Mouse (Mus musculus) induced T-regulatory cell, adult 2 months (primary cell): ENCODE results near the gene Abcc3.
A peak's percentile ranks its signal among the peaks of the same experiment; 100 is the strongest.

ENCODE experiments used
- DNase-seq: peaks from one replicate; pipeline ENCODE4 v3.0.0-alpha.2; 2012; ENCODE audit warnings: low read depth

Gene Abcc3

DNA sequence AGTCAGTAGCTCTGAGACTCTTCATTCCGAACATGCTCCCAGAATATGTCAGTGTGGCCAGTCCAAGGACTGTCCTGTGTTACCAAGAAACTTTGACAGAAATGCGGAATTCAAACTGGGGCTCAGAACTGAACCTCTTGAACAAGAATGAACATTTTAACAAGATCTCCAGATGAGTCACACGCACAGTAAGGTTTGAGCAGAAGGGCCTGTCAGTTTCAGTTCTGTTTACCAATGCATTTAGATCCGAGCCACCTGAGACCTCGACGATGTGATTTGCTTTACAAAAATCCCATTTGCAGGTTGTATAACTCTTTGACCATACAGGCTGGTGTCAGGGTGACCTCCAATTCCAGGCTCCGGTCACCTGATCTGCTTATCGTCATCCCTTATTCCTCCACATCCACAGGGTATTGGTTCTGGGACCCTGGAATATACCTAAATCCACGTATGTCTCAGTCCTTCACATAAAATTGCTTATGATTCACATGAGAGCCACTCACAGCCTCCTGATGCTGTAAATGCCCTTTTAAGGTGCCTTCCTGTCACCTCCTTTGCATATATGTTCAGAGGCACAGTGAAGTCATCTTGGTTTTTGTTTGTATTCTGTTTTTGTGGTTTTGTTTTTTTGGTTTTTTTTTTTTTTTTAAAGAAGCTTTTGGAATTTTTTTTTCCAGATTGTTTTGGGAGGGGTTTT lies 37.1 kb downstream of the Abcc3 start:
- peak; percentile 56 for DNase-seq

DNA sequence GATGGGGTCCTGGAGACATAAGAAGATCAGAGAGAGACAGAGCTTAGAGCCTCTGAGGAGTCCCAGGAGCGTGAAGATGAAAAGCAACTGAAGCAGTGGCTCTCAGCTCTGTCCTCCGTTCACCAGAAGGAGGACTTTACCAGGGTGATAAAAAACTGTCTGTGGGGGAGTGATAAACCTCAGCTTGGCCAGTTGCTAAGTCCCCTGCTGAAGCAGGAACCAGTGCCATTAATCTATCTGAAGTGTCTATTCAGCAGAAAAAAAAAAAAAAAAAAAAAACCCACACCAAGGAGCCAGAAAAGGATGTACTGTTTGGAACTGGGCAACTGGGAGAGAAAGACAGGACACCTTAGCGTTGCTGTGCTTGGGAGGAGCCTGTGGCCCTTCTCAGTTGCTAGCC lies 41.7 kb downstream of the Abcc3 start:
- DNase-seq: no peak

DNA sequence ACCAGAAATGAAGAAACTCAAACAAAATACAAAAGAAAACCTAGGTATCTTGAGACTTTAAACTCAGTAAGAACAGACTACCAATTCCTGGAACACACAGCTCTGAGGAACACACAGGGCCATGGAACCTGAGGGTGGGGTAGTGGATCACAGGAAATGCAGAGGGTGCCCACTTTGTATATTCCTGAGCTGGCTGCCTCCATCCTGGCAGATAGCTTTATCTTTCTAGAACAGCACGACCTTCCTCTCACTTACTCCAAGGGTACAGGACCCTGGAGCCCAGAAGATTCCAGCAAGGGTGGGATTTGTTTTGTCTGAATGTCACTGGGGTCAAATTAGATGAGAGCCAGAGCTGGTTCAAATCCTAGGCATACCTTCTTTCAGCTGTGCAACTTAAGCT lies 42.5 kb downstream of the Abcc3 start:
- DNase-seq: no peak

DNA sequence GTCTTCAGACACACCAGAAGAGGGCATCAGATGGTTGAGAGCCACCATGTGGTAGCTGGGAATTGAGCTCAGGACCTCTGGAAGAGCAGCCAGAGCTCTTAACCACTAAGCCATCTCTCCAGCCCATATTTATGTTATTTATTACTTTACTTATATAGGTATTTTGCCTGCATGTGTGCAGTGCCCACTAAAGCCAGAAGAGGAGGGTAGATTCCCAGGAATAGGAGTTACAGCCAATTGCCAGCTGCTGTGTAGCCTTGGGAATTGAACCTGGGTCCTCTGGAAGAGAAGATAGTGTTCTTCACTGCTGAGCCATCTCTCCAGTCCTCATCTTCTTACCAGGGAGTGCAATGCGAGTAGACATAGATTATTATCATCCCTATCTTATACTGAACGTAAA lies 43.0 kb downstream of the Abcc3 start:
- no peak for DNase-seq

DNA sequence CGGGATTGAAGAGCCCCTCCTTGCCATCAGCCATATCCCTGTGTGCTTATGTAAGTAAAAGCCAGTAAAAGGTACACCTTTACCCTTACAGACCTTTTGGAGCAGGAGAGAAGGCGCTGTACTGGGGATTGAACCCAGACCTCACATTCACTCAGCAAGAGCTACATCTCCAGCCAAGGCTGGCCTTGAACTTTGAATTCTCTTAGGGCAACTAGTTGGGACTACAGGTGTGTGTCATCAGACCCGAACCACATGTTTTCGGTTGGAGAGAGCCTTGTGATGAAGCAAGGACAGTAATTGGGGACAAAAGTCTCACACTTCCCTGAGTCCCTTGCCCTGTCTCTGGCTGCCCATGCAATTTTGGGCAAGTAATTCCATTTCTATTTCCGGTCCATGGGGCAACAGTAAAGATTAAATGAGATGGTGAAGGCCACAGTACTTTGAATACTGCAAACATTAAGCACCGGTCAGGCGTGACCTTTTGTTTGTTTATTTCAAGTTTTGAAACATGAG lies 45.7 kb downstream of the Abcc3 start:
- DNase-seq: no peak

DNA sequence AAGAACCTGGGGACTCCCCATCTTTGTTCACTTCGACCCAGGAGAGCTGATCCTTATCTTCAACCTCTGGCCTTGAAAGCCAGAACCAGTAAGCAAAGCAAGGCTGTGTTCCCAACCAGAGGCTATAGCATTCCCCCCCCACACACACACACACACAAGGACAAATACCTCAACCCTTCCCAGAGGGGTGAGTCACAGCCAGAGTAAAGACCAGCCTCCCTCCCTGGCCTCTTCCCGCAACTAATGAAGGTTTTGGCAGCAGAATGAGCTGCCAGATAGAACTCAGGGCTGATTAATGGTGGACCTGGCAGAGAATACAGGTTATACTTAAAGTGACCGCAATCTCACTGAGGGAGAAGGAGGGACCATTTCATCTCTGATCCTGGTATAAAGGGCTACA lies 46.2 kb downstream of the Abcc3 start:
- DNase-seq: no peak

DNA sequence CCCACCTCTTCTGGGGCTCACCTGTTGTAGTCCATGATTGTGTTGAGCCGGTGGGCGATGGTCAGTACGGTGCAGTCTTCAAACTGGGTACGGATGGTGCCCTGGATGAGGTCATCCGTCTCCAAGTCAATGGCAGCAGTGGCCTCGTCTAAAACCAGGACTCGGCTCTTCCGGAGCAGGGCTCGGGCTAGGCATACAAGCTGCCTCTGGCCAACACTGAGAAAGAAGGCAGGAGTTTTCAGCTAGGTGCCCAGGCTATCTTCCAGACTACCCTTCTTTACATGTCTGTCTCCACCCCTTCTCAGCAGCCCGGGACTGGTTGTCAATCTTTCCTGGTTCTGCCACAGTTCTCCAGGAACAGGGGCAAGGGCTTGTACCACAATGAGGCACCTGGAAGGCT lies 46.9 kb downstream of the Abcc3 start:
- DNase-seq: no peak

DNA sequence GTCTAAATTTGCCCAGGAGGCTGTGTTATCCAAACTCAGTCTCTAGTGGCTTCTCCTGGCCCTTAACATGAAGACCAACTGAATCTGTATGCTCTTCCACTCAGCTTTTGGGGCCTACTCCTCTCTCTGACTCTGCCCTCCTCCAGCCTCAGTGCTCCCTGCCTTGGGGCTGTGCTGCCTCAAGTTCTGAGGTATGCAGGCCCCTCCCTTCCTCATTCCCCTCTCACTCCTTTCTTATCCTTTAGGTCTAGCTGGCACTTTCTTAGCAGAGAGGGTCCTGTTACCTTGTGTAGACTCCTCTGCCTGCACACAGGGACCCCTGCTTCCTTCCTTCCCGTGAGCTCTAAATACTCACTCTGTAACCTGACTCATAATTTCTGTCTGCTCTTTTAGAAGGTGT lies 48.3 kb downstream of the Abcc3 start:
- no peak for DNase-seq

DNA sequence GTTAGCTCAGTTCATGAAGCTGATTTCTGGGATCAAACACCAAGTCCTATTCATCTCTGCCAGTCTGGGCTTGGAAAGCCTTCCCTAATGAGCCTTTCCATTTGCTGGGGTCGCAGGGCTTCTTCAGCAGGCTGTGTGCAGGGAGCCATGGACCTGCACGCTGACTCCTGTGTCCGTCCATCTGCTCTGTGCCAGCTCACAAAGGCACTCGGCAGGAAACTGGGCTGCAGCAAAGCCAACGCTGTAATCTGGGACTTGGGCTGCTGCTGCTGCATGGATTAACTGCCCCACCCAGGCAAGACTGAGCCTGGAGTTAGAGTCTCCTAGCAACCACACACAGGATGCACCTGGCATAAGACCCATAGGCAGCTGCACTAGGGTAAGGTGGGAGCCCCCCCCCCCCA lies 48.8 kb downstream of the Abcc3 start:
- no peak for DNase-seq

DNA sequence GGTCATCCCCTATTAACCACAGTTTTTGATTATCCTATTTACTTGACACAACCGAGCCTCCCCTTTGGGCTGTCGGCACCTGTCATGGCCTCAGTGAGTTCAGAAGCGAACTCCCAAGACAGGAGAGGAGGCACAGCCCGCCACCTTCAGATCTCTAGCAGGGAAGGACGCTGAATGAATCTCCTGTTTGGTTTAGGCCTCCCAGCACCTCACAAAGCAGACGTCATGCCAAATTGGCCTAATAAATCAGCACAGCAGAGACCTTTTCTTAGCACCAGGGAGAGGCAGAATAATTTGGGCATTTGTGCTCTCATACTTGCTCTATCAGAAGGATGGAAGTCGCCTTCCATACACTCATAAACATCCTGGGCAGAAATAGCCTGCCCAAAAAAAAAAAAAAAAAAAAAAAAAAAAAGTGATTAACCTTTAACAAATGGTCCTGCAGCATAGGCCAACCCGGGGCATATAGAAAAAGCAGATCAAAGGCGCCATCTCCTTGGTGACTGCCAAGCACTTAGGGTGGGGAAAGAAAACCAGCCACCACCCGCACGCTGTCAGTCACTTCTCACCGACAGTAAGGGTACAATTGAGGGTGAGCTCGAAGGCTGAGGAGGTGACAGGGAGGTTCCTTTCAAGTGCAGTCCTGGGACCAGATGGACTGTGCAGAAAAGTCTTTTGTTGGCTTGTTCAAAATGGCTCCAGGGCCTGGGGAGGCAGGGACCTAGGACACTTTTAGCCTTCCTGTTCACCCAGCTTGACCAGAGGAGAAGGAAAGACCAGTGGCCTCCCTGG lies 50.5 kb downstream of the Abcc3 start:
- DNase-seq: no peak

DNA sequence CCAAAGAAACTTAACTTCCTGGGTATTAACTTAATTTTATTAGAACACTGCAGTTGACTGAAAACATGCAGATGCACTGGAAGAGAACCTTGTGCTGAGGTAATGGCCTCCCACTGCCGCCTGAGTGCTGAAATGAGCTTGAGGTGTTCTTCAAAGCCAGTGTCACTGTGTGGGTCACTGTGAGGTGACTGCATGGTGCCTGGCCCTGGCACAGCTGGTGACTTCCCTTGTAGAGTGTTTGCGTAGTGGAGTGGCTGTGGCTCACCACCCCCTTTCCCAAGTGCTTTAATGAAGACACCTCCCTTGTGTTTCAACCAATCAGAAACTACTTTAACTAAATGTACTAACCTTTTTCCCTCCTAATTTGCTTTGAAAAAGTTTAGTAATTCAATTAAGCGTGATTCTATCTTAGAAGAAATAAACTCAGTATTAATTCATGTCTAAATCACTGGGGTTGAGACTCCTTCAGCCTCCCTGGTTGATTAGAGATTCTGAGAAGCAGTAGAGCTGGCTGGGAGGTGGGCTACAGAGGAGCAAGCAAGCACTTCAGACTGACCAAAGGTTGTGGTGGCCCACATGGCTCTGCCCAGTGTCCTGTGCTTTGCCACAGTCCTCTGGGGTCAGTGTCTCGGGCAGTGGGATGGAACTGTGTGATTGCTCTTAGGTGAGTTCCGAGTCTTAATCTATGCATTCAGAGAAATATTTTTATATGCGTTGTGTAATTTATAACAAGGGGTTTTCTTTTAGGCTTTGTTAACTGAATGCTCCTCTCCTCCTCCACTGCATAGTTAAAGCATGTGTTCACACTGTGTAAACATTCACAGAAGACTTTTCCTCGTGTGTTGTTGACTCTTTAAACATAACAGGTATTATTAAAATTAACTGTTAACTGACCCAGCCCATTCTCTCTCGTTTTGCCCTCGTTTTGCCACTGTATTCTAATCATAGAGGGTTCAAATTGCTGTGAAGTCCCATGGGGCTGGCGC lies 51.6 kb downstream of the Abcc3 start:
- no peak for DNase-seq

DNA sequence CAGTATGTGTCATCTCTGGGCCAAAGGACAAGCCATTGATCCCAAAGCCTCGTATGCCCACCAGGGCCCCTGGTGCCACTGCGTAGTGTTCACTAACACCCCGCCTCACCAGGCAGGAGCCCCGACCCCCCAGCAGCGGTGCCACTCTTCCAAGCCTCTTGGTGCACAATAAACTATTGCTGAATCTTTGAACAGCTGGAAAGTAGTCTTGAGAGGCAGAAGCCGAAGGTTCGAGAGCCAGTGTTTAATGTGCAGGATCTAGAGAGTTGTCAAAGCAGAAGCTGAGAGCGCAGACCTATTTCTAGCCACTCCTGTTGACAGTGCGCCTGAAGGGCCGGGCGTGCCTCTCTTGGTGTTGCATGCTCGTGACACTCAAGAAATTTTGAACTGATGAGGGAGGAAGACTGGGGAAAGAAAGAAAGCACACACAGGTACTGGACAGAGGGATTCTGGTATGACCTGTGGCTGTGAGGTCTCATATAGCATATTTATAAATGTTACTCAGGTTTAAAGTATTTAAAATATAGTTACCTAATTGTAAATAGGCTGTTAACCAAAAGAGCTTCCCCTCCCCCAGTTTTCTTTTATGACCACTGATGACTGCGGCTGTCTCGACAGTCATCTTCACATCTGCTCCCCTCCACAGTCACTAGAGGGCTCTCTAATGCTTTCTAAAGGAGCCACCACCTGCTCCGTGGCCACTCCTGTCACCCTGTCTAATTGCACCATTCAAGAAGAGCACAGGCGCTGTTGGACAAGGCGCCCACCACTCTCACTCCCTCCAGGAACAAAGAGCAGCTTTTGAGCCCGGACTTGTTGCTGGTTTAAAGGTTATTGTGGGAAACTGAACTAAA lies 52.8 kb downstream of the Abcc3 start:
- peak; percentile 80 for DNase-seq

DNA sequence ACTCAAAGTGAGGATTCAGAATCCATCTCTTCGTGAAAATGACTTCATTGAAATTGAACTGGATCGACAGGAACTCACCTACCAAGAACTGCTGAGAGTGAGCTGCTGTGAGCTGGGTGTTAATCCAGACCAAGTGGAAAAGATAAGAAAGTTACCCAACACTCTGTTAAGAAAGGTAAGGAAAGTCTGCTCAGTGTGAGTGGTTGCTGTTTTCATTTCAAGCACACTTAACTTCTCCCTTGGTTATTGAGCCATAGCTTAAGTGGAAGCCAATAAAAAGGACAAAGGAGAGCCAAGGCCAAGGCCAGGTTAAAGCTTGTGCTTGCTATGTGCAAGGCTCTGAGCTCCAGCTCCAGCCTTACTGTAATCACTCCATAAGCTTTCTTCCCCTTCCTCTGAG lies 54.5 kb downstream of the Abcc3 start:
- no peak for DNase-seq

DNA sequence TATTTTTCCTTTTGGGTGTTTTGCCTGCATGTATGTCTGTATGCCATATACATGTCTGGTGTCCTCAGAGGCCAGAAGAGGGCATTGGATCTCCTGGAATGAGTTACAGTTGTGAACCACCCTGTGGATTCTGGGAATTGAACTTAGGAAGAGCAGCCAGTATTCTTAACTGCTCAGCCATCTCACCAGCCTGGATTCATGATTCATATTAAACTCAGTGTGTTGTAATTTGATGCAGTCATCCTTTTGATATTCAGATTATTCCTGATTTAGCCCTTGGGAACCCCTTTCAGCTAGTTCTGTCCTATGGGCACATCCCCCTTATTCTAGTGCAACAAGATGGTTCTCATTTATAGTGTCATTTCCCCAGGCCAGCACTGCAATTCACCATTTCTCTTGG lies 56.2 kb downstream of the Abcc3 start:
- no peak for DNase-seq

DNA sequence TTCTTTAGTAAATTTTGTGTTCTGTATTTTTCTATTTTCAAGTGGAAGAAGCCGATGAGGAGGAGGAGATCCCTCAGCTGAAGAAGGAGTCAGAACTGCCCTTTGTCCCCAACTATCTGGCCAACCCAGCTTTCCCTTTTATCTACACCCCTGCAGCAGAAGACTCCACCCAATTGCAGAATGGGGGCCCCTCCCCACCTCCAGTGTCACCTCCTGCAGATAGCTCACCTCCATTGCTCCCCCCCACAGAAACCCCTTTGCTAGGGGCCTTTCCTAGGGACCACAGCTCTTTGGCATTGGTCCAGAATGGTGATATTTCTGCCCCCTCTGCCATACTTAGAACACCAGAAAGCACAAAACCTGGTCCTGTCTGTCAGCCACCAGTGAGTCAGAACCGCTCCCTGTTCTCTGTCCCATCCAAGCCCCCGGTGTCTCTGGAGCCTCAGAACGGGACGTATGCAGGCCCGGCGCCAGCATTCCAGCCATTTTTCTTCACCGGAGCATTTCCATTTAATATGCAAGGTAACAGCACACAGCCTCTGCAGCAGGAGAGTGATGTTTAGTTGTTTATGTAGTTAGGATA lies 58.3 kb downstream of the Abcc3 start:
- no peak for DNase-seq

DNA sequence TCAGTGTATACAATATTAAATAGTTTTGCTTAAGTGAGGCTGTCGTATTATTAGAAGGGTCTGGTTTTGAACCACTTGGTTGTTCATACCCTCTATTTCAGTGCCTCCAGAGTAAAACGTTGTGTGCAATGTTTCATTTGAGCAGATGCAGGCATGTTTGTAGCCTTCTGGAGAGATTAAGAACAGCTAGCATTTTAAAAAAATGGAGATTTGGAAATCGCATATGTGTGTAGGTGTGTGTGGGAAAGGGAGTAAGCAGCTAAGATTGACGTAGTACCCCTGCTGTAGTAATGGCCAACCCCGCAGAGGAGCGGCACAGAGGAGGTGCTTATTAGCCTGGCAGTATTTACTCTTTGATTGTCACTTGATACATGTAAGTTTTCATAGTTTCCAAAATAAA lies 60.1 kb downstream of the Abcc3 start:
- DNase-seq: no peak

DNA sequence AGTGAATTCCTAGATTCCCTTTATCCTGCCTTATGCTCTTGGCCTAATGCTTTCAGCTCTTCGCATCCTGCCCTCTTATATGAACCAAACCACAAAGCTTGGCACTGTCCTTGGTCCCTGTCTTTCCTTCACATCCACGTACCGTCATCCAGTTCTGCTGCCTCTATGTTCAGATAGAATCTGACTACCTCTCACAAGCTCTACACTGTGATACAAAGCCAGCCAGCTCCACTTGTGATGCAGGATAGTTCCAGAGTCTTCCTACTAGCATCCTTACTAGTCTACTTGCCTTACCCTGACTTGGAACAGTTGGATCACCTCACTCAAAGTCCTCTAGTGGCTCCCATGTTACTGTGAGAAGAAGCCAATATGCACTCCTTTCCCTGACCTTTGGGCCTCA lies 62.6 kb downstream of the Abcc3 start:
- DNase-seq: no peak

DNA sequence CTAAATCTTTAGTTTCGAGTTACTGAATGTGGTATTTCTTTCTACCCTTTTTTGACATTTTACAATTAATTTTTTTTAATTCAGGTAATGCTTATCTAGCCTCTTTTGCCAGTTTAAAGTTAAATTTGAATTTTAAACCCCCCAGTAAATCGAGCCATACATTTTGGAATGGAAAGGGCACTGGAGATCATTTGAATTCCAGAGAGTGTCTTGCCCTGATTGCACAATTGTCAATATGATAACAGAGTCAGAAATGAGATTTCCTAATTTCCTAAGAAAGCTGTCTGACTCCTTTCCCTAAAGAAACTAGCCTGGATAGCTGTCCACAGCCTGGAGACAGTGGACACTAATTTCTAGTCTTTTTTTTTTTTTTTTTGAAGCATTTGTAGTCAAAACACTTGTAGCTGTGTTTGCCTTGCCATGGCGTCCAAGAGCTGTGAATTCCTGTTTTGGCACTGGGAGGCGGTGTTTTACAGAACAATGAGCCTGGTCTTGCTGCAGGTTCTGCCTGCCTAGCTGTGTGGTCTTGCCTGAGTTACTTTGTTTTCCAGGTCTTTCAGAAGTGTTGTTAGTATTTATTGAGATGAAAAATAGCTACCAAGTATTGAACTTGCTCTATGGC lies 63.4 kb downstream of the Abcc3 start:
- DNase-seq: peak; percentile 58

DNA sequence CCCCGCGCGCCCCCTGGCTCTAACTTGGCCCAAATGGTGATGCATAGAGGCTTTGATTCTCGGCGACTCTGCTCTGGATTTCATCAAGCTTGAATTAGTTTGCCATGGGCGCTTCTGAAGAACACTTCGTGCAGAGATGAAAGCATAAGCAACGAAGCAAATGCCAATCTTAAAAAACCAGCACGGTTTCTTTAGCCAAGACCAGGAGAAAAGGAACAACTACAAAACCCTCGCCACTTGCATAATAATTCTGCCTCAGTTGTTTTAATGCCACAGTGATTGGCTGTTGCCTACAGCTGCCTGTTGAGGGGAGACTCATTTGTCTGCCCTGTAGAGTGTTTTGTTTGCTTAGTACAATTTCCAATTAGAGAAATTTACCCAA lies 64.2 kb downstream of the Abcc3 start:
- DNase-seq: no peak
